Mouse (Mus musculus): ENCODE data around the gene Rps27l.

The Rps27l gene

DNA sequence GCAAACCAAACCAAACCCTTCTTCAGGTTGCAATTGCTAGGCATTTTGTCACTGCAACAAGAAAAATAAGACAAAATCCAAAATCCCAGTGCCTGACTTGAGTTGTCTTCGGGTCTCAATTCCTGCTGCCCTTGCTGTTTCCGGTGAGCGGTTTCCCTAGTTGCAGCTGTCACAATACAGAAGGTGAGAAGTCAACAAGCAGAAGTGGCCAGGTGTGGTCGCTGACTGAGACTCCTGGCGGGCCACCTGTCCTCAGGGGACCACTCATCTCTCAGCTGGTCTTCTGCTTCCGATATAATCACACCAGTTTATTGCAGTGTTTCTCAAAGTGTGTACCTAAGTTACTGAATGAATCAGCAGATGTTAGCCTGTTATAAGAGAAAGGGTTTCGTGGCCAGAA lies 15.5 kb upstream of the Rps27l start:
- Histone ChIP-seq H3K9me3 (ENCODE audit: low read length) (no peaks in the 10 kb centered on the region), H3K4me3 (replicated peaks; ENCODE audit: low read length) (no peak overlapping the region), H3K36me3 (ENCODE audit: insufficient read depth, low read length) (no peaks in the 10 kb centered on the region), H3K4me1 (replicated peaks; ENCODE audit: low read depth, low read length) (no peaks in the 10 kb centered on the region), H3K27me3 (ENCODE audit: insufficient read depth, low read length) (no peaks in the 10 kb centered on the region; the same call in 1 of the 2 replicates)
- no peak for TF ChIP-seq NANOG (IDR thresholded peaks at IDR 0.05; ENCODE audit: borderline replicate concordance, low read length)
- no peak for TF ChIP-seq POU5F1 (IDR thresholded peaks at IDR 0.05; ENCODE audit: borderline replicate concordance, low read length)
- TF ChIP-seq CTCF (conservative IDR thresholded peaks at IDR 0.05; ENCODE audit: low read length), result no peak

DNA sequence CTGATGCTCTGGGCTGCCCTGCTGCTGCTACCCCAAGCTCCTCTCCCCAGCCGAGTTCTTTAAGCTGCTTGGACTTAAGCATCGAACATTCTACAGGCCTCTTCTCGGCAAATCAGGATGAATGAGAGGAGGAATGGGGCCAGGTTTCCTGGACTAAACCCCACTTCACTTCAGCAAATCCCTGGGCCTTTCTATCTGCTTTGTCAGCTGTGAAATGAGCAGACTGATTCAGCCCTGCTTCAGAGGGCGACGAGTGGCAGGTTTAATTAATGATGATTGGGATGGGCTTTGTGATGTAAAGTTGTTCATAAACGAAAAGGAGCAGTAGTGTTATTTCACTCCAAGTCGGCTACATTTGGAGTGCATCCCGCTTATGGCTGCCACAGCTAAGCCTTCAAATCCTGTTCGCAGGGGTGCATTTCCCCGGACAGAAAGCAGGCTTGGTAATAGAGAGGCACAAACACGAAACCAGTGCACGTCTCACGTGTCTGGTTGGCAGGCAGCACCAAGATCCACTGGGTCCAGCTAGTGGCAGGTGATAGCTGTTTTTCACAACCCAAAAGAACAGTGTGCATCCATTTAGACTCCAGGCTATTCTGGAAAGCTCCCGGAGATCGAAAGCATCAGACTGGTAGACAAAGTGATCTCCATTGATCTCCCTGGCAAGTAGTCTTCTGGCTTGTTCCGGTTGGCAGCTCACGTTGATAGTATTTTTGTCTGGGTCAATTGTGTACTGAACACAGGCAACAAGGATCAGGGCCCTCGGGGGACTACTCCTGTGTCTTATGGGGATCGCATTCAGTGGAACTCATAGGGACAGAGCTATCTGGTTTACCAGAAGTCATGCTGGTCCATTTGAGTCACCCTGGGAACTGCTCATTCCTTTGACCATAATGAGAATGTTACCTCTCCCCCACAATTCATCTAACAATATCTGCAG lies 11.7 kb upstream of the Rps27l start:
- no peaks in the 10 kb centered on the region for H3K4me1 ChIP-seq (replicated peaks; ENCODE audit: low read depth, low read length)
- no peak for TF ChIP-seq CTCF (conservative IDR thresholded peaks at IDR 0.05; ENCODE audit: low read length)
- no peak for TF ChIP-seq POU5F1 (IDR thresholded peaks at IDR 0.05; ENCODE audit: borderline replicate concordance, low read length)
- TF ChIP-seq NANOG (IDR thresholded peaks at IDR 0.05; ENCODE audit: borderline replicate concordance, low read length), result no peak
- H3K27me3 ChIP-seq (ENCODE audit: insufficient read depth, low read length), result peaks cover 3% of the 10 kb centered on the region
- no peak overlapping the region for H3K4me3 ChIP-seq (replicated peaks; ENCODE audit: low read length)
- no peaks in the 10 kb centered on the region for H3K9me3 ChIP-seq (ENCODE audit: low read length)
- H3K36me3 ChIP-seq (ENCODE audit: insufficient read depth, low read length), result no peaks in the 10 kb centered on the region

DNA sequence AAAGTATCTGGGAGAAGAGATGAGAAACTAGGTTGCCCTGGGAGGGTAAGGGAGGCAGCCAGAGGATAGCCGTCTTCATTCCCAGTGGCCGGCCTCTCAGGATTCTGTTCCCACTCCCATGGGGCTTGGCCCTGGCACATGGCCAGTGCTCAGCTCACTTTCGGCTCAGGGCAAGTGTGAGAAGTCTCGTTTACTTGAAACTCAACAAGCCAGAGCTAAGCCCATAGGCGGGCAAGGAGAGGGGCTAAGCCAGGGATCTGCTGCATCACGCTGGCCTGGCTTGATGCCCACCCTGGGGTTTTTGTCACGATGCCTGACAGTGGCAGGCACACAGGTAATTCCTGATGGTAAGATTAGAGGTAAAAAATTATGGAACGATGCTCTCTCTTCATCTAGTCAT lies 8.4 kb upstream of the Rps27l start:
- H3K27me3 ChIP-seq (ENCODE audit: insufficient read depth, low read length), result peaks cover 3% of the 10 kb centered on the region
- H3K4me1 ChIP-seq (replicated peaks; ENCODE audit: low read depth, low read length), result peaks cover 5% of the 10 kb centered on the region; the same call in 1 of the 2 replicates
- no peaks in the 10 kb centered on the region for H3K36me3 ChIP-seq (ENCODE audit: insufficient read depth, low read length)
- no peak for TF ChIP-seq NANOG (IDR thresholded peaks at IDR 0.05; ENCODE audit: borderline replicate concordance, low read length)
- TF ChIP-seq CTCF (conservative IDR thresholded peaks at IDR 0.05; ENCODE audit: low read length), result no peak
- no peak for TF ChIP-seq POU5F1 (IDR thresholded peaks at IDR 0.05; ENCODE audit: borderline replicate concordance, low read length)
- no peaks in the 10 kb centered on the region for H3K9me3 ChIP-seq (ENCODE audit: low read length)
- no peak overlapping the region for H3K4me3 ChIP-seq (replicated peaks; ENCODE audit: low read length)

DNA sequence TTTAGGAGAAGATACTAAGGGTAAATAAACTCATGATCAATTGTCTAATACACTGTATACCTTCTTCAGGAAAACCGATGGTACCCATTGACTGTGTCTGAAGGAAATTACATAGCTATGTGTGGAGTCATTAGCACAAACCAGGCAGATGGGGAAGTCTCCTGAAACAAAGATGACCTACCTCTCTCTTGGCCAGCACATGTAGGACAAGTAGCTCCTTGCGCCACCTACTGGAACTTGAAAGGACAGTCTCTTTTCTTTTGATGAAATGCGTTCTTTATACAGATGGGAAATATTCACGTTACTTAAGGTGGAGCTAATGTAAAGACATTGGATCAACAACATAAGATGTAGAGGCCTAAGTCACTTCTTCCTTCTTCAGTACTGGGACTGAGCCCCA lies 7.0 kb upstream of the Rps27l start:
- Histone ChIP-seq H3K36me3 (ENCODE audit: insufficient read depth, low read length) (no peaks in the 10 kb centered on the region), H3K4me3 (replicated peaks; ENCODE audit: low read length) (no peak overlapping the region), H3K4me1 (replicated peaks; ENCODE audit: low read depth, low read length) (peaks cover 10% of the 10 kb centered on the region; the same call in 1 of the 2 replicates), H3K27me3 (ENCODE audit: insufficient read depth, low read length) (peaks cover 3% of the 10 kb centered on the region), H3K9me3 (ENCODE audit: low read length) (no peaks in the 10 kb centered on the region)
- TF ChIP-seq CTCF (conservative IDR thresholded peaks at IDR 0.05; ENCODE audit: low read length), result peak; percentile 76
- TF ChIP-seq POU5F1 (IDR thresholded peaks at IDR 0.05; ENCODE audit: borderline replicate concordance, low read length), result no peak

DNA sequence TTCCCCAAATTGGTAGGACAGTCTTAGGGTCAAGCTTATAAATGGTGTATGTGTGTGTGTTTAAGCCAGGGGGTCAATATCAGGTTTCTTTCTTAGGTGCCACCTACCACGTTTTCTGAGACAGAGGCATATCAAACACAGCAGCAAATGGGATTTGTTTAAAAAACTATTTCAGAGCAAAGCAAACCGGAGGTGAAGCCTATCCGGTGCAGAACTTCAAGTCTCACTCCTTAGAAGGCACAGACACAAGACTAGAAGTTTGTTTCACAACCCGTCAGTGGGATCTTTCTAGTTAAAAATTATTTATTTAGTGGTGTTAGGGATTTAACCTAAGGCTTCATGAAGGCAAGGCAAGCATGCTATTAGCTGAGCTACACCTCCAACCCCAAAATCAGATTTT lies 725 bp upstream of the Rps27l start:
- TF ChIP-seq CTCF (conservative IDR thresholded peaks at IDR 0.05; ENCODE audit: low read length) (no peak), NANOG (IDR thresholded peaks at IDR 0.05; ENCODE audit: borderline replicate concordance, low read length) (no peak), POU5F1 (IDR thresholded peaks at IDR 0.05; ENCODE audit: borderline replicate concordance, low read length) (no peak)

DNA sequence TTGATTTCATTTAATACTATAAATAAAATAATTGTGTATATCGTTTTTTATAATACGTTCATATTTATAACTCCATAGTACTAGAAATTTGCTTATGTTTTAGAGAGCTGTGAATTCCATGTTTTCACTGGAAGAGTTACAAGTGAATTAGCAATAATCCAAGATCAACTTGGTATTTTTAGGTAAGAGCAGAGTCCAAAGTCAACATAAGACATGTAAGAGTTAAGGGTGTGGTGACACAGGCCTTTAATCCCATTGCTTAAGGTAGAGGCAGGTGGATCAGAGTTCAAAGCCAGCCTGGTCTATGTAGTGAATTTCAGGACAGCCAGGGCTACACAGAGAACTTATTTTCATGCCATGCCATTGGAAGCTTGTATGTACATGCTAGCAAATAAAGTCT lies 2.6 kb downstream of the Rps27l start:
- Histone ChIP-seq H3K36me3 (ENCODE audit: insufficient read depth, low read length) (peaks cover 23% of the 10 kb centered on the region), H3K27me3 (ENCODE audit: insufficient read depth, low read length) (no peaks in the 10 kb centered on the region), H3K4me3 (replicated peaks; ENCODE audit: low read length) (no peak overlapping the region), H3K4me1 (replicated peaks; ENCODE audit: low read depth, low read length) (peaks cover 20% of the 10 kb centered on the region), H3K9me3 (ENCODE audit: low read length) (no peaks in the 10 kb centered on the region)
- no peak for TF ChIP-seq POU5F1 (IDR thresholded peaks at IDR 0.05; ENCODE audit: borderline replicate concordance, low read length)
- no peak for TF ChIP-seq CTCF (conservative IDR thresholded peaks at IDR 0.05; ENCODE audit: low read length)
- TF ChIP-seq NANOG (IDR thresholded peaks at IDR 0.05; ENCODE audit: borderline replicate concordance, low read length), result no peak

More for the DNA sequence above, 725 bp upstream of the Rps27l start:
- Histone ChIP-seq H3K4me1 (replicated peaks; ENCODE audit: low read depth, low read length) (peaks cover 30% of the 10 kb centered on the region), H3K9me3 (ENCODE audit: low read length) (no peaks in the 10 kb centered on the region), H3K27me3 (ENCODE audit: insufficient read depth, low read length) (no peaks in the 10 kb centered on the region), H3K36me3 (ENCODE audit: insufficient read depth, low read length) (peaks cover 23% of the 10 kb centered on the region), H3K4me3 (replicated peaks; ENCODE audit: low read length) (peak overlapping the region; percentile 96)

DNA sequence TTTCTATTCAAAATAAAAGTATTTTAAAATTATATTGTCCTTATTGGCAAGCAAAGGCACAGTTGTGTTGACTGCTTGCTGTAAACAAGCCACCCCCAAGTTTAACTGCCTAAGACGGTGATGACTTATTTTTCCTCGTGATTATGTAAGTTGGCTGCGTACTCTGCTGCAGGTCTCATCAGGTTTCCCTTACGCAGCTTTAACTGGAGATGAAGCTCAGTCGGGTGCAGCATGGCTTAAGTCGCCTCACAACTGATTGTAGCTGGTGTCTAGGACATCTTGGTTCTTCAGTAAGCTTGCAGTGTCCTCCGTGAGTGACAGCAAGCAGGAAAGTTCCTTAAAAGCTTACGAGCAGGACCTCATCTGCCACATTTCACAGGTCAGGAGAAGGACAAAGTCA lies 6.4 kb downstream of the Rps27l start:
- Histone ChIP-seq H3K9me3 (ENCODE audit: low read length) (no peaks in the 10 kb centered on the region), H3K27me3 (ENCODE audit: insufficient read depth, low read length) (no peaks in the 10 kb centered on the region), H3K36me3 (ENCODE audit: insufficient read depth, low read length) (peaks cover 20% of the 10 kb centered on the region), H3K4me1 (replicated peaks; ENCODE audit: low read depth, low read length) (peaks cover 6% of the 10 kb centered on the region), H3K4me3 (replicated peaks; ENCODE audit: low read length) (no peak overlapping the region)
- TF ChIP-seq NANOG (IDR thresholded peaks at IDR 0.05; ENCODE audit: borderline replicate concordance, low read length), result no peak
- no peak for TF ChIP-seq CTCF (conservative IDR thresholded peaks at IDR 0.05; ENCODE audit: low read length)

DNA sequence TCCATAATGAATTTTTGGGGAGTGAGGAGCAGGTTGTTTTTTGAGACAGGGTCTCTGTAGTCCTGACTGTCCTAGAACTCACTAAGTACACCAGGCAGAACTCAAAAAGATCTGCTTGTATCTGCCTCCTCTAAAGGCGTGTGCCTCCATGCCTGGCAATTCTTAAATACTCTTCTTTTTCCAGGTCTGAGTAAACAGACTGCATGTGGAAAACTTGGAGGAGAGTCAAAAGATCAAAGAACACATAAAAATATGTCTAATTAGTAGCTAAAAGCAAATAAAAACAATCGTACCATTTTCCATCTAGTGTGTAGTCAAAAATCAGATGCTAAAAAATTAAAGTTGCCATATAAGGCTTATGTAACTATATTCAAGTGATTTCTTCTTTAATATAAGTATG lies 7.0 kb downstream of the Rps27l start:
- H3K9me3 ChIP-seq (ENCODE audit: low read length), result no peaks in the 10 kb centered on the region
- peaks cover 4% of the 10 kb centered on the region for H3K4me1 ChIP-seq (replicated peaks; ENCODE audit: low read depth, low read length)
- H3K4me3 ChIP-seq (replicated peaks; ENCODE audit: low read length), result no peak overlapping the region
- TF ChIP-seq POU5F1 (IDR thresholded peaks at IDR 0.05; ENCODE audit: borderline replicate concordance, low read length) (no peak), CTCF (conservative IDR thresholded peaks at IDR 0.05; ENCODE audit: low read length) (no peak), NANOG (IDR thresholded peaks at IDR 0.05; ENCODE audit: borderline replicate concordance, low read length) (no peak)
- H3K36me3 ChIP-seq (ENCODE audit: insufficient read depth, low read length), result peaks cover 15% of the 10 kb centered on the region
- no peaks in the 10 kb centered on the region for H3K27me3 ChIP-seq (ENCODE audit: insufficient read depth, low read length)
